Mouse (Mus musculus) hindbrain, embryonic 12.5 days (tissue): ENCODE data around the gene Tnfsf4. TPM values are rescaled to one million over a fixed set of nuclear protein-coding genes. Genes with fewer than 3 reads are reported as not detected.

Source experiments
- ATAC-seq: fragments of 200-750 bp; cut with Nextera tagmentation; 2 replicates; pipeline ENCODE4 v1.8.0; 2017; ENCODE audit warnings: moderate TSS enrichment; ENCODE audit not compliant: low FRiP score
- H3K27ac ChIP-seq: fragments of 300-500 bp; sonication (generic); 2 replicates; pipeline ENCODE4 v1.5.1; 2016; ENCODE audit warnings: mild to moderate bottlenecking
- H3K27me3 ChIP-seq: fragments of 300-500 bp; sonication (generic); 2 replicates; pipeline ENCODE4 v1.6.1; 2016; ENCODE audit warnings: mild to moderate bottlenecking
- H3K36me3 ChIP-seq: fragments of 300-500 bp; sonication (generic); 2 replicates; pipeline ENCODE4 v1.6.1; 2016; ENCODE audit warnings: mild to moderate bottlenecking
- H3K4me1 ChIP-seq: fragments of 300-500 bp; sonication (generic); 2 replicates; pipeline ENCODE4 v1.6.1; 2016
- H3K4me2 ChIP-seq: fragments of 300-500 bp; sonication (generic); replicated peaks from 2 replicates; pipeline ENCODE4 v1.6.1; 2016; ENCODE audit warnings: mild to moderate bottlenecking
- H3K4me3 ChIP-seq: fragments of 300-500 bp; sonication (generic); 2 replicates; pipeline ENCODE4 v1.5.1; 2016; ENCODE audit warnings: mild to moderate bottlenecking
- H3K9ac ChIP-seq: fragments of 300-500 bp; sonication (generic); 2 replicates; pipeline ENCODE4 v1.6.1; 2016; ENCODE audit warnings: mild to moderate bottlenecking, moderate library complexity
- H3K9me3 ChIP-seq: fragments of 300-500 bp; sonication (generic); replicated peaks from 2 replicates; pipeline ENCODE4 v1.6.1; 2016; ENCODE audit warnings: mild to moderate bottlenecking
- WGBS: fragments of 180-500 bp; shearing (Covaris S2); methylation state at CpG from one replicate; pipeline ENCODE4 v1.1.7; 2016; 5-methylcytosine and 5-hydroxymethylcytosine counted together
- polyA plus RNA-seq: library from polyadenylated mRNA; unstranded; fragments of >200 nt; fragmentation: Nextera tagmentation; extraction: Ambion mirVana; gene quantifications from 2 replicates; pipeline ENCODE4 v1.2.1, GENCODE M21; 2016

The Tnfsf4 gene
- polyA plus RNA-seq = not detected in 2 replicates

DNA sequence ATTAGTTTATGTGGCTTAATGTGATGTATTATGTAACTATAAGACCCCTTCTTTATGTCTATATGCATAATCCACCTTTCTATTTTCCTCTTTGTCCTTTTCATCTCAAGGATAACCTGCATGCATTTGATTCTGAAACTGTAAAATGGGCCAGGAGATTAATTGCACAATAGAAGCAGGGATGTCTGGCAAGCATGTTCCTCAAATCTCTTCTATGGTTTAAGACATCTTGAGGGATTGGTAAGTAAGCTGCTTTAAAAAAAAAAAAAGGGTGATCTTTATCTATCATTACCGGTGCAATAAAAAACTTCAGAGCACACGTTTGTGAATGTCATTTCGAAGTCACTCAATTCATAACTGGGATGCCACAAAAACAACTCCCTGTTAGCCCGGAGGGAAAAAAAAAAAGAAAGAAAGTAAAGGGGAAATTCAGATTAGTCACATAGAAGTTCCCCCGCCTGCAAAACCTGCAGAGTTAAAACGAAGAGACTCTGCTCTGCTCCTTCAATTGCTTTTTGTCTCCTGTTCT is at the start of gene Tnfsf4:
Tnfsf4 (plus strand) TSS at position 479 of the 529 bp plus-strand sequence.
- Histone ChIP-seq H3K36me3 (no peaks in the 10 kb centered on the region), H3K9ac (no peak within 1 kb of the TSS), H3K4me3 (no peak within 1 kb of the TSS), H3K4me2 (no peak within 1 kb of the TSS), H3K27ac (no peak within 1 kb of the TSS), H3K27me3 (no peaks in the 10 kb centered on the region), H3K9me3 (no peaks in the 10 kb centered on the region), H3K4me1 (no peaks in the 10 kb centered on the region)
- 74% methylated on average over 6 of the region's 6 CpGs for WGBS
- no peak for ATAC-seq

GRCm38 (mm10) chr1:161350981-161351380 is 44.2 kb upstream of the Tnfsf4 start:
- no peaks in the 10 kb centered on the region for H3K9me3 ChIP-seq
- 78% methylated on average over 1 of the region's 1 CpGs for WGBS

DNA sequence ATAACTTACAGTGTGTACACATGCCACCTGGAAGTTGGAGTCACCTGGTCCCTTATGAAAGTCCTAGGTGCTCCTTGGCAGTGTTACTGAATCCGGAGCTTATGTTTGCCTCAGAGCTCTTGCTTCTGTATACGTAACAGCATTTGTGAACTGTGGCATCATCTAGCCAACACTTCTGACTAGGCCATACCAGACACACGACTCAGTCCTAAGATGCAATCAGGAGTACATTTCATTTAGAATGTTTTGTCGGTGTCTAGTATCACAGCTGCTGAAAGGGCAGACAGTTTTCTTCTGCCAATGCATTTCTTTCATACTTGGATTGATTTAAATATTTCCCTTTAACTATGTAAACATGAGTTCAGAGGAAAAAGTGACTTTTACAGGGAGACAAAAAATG is 30.2 kb upstream of the Tnfsf4 start:
- Histone ChIP-seq H3K4me3 (no peak overlapping the region), H3K36me3 (no peaks in the 10 kb centered on the region), H3K27ac (no peak overlapping the region), H3K9me3 (no peaks in the 10 kb centered on the region), H3K27me3 (no peaks in the 10 kb centered on the region), H3K4me2 (no peak overlapping the region), H3K4me1 (no peaks in the 10 kb centered on the region), H3K9ac (no peak overlapping the region)
- 92% methylated on average over 4 of the region's 4 CpGs for WGBS
- ATAC-seq = no peak

More at GRCm38 (mm10) chr1:161350981-161351380, 44.2 kb upstream of the Tnfsf4 start:
- H3K4me3 ChIP-seq = no peak overlapping the region
- no peaks in the 10 kb centered on the region for H3K27me3 ChIP-seq
- H3K4me2 ChIP-seq = no peak overlapping the region
- H3K27ac ChIP-seq = no peak overlapping the region
- H3K4me1 ChIP-seq = no peaks in the 10 kb centered on the region
- no peaks in the 10 kb centered on the region for H3K36me3 ChIP-seq
- ATAC-seq = no peak
- H3K9ac ChIP-seq = no peak overlapping the region

GRCm38 (mm10) chr1:161371919-161372318 is 23.3 kb upstream of the Tnfsf4 start:
- no peak overlapping the region for H3K9ac ChIP-seq
- H3K4me3 ChIP-seq = no peak overlapping the region
- H3K36me3 ChIP-seq = no peaks in the 10 kb centered on the region
- H3K4me1 ChIP-seq = no peaks in the 10 kb centered on the region
- no peak for ATAC-seq
- WGBS = 92% methylated on average over 2 of the region's 2 CpGs
- no peaks in the 10 kb centered on the region for H3K27me3 ChIP-seq
- no peak overlapping the region for H3K27ac ChIP-seq
- H3K9me3 ChIP-seq = no peaks in the 10 kb centered on the region
- H3K4me2 ChIP-seq = no peak overlapping the region

- no peak overlapping the region for H3K4me3 ChIP-seq
- 79% methylated on average over 2 of the region's 2 CpGs for WGBS
- no peak overlapping the region for H3K27ac ChIP-seq
- no peaks in the 10 kb centered on the region for H3K9me3 ChIP-seq
- no peak for ATAC-seq
- H3K36me3 ChIP-seq = no peaks in the 10 kb centered on the region
- 0 out of 2 replicates have a peak, but pooled peaks cover 2% of the 10 kb centered on the region for H3K4me1 ChIP-seq
- H3K27me3 ChIP-seq = no peaks in the 10 kb centered on the region
- H3K4me2 ChIP-seq = no peak overlapping the region
- H3K9ac ChIP-seq = no peak overlapping the region
Measured at GRCm38 (mm10) chr1:161375866-161376265, 19.3 kb upstream of the Tnfsf4 start.

DNA sequence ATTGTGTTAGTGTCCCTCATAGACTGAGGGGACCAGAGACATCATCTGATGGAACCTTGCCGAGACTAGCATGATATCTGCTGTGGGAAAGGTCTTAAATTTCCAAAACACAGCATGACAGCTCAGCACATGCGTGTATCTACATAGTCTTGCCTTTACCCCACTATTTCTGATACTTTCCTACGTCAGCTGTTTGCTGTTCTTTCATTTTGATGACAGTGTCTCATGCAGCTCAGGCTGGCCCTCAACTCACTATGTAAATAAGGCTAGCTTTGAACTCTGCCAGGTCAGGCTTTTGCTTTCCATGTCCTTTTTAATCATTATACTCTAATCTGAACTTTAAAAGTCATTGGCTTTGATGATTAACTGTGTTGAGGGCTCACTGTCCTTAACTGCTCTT is 16.6 kb upstream of the Tnfsf4 start:
- H3K4me3 ChIP-seq = no peak overlapping the region
- 78% methylated on average over 3 of the region's 3 CpGs for WGBS
- H3K4me2 ChIP-seq = no peak overlapping the region
- H3K9me3 ChIP-seq = no peaks in the 10 kb centered on the region
- H3K4me1 ChIP-seq = 0 out of 2 replicates have a peak, but pooled peaks cover 2% of the 10 kb centered on the region
- ATAC-seq = no peak
- H3K36me3 ChIP-seq = no peaks in the 10 kb centered on the region
- H3K27ac ChIP-seq = no peak overlapping the region
- H3K9ac ChIP-seq = no peak overlapping the region
- H3K27me3 ChIP-seq = no peaks in the 10 kb centered on the region

DNA sequence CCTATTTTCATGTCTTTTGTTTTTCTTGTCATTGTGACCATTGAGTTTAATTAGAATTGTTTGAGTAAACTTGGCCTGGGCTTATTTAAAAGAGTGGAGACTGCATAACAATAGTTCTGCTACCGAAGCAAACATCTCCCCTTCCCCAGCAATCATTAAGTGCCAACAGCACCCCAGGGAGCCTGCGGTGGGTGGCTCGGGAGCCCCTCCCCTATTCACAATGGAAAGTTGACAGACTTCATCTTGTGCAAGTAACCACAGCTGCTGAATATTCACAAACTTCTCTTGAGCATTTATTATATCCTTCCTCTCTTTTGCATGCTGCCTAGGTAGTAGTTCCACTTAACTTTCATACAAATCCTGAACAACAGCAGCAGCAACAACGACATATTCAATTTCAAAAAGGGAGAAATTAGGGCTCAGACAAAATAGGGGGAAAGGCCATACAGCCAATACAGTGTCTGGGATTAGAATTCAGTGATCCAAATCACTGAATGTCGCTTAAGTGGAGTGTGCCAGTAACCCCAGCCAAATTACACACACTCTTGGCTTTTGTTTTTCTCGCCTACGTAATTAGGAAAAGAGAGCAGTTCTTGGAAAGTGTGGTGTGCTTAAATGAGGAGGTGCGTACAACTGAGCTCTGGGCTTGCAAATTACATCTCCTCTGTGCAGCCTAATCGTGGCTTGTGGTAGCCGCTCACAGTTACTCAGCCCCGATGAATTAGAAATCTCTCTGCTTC is 15.4 kb upstream of the Tnfsf4 start:
- WGBS = 29% methylated on average over 11 of the region's 11 CpGs
- Histone ChIP-seq H3K4me1 (0 out of 2 replicates have a peak, but pooled peaks cover 2% of the 10 kb centered on the region), H3K27me3 (no peaks in the 10 kb centered on the region), H3K27ac (no peak overlapping the region), H3K9me3 (no peaks in the 10 kb centered on the region), H3K4me2 (no peak overlapping the region), H3K36me3 (no peaks in the 10 kb centered on the region), H3K4me3 (no peak overlapping the region), H3K9ac (no peak overlapping the region)
- no peak for ATAC-seq

- Histone ChIP-seq H3K4me2 (no peak overlapping the region), H3K9ac (no peak overlapping the region), H3K4me1 (0 out of 2 replicates have a peak, but pooled peaks cover 2% of the 10 kb centered on the region), H3K27me3 (no peaks in the 10 kb centered on the region), H3K4me3 (no peak overlapping the region), H3K36me3 (no peaks in the 10 kb centered on the region), H3K9me3 (no peaks in the 10 kb centered on the region), H3K27ac (no peak overlapping the region)
- ATAC-seq = no peak
- 34% methylated on average over 5 of the region's 5 CpGs for WGBS
Measured at GRCm38 (mm10) chr1:161380425-161380780, 14.8 kb upstream of the Tnfsf4 start.

GRCm38 (mm10) chr1:161390066-161390465 is 5.1 kb upstream of the Tnfsf4 start:
- 72% methylated on average over 2 of the region's 2 CpGs for WGBS
- no peaks in the 10 kb centered on the region for H3K27me3 ChIP-seq
- H3K9me3 ChIP-seq = no peaks in the 10 kb centered on the region
- no peak overlapping the region for H3K9ac ChIP-seq
- no peaks in the 10 kb centered on the region for H3K4me1 ChIP-seq
- no peak overlapping the region for H3K4me3 ChIP-seq
- no peak overlapping the region for H3K27ac ChIP-seq
- no peak for ATAC-seq
- no peaks in the 10 kb centered on the region for H3K36me3 ChIP-seq
- H3K4me2 ChIP-seq = no peak overlapping the region

GRCm38 (mm10) chr1:161392906-161393305 is 2.3 kb upstream of the Tnfsf4 start:
- H3K4me1 ChIP-seq = no peaks in the 10 kb centered on the region
- H3K4me3 ChIP-seq = no peak overlapping the region
- no peak overlapping the region for H3K27ac ChIP-seq
- no peaks in the 10 kb centered on the region for H3K9me3 ChIP-seq
- no peak for ATAC-seq
- no peaks in the 10 kb centered on the region for H3K36me3 ChIP-seq
- H3K27me3 ChIP-seq = no peaks in the 10 kb centered on the region
- no peak overlapping the region for H3K4me2 ChIP-seq
- 82% methylated on average over 10 of the region's 10 CpGs for WGBS
- H3K9ac ChIP-seq = no peak overlapping the region

DNA sequence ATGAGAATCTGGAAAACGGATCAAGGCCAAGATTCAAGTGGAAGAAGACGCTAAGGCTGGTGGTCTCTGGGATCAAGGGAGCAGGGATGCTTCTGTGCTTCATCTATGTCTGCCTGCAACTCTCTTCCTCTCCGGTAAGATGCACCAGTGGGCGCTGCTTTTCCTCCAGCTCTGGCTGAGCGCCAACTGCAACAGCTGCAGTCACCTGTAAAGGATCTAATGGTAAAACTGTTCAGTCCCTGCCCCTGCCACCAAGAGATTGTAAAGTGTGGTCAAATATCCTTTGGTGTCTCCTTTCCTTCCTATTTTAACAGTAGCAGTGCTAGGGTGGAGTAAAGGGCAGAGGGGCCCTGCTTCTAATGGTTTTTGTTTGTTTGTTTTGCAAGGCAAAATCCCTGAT is 401 bp downstream of the Tnfsf4 start:
- no peaks in the 10 kb centered on the region for H3K9me3 ChIP-seq
- 62% methylated on average over 5 of the region's 5 CpGs for WGBS

GRCm38 (mm10) chr1:161396351-161396750 is 1.1 kb downstream of the Tnfsf4 start:
- Histone ChIP-seq H3K27ac (no peak overlapping the region), H3K4me2 (no peak overlapping the region), H3K9me3 (no peaks in the 10 kb centered on the region), H3K4me1 (no peaks in the 10 kb centered on the region), H3K36me3 (no peaks in the 10 kb centered on the region), H3K4me3 (no peak overlapping the region), H3K27me3 (no peaks in the 10 kb centered on the region), H3K9ac (no peak overlapping the region)
- 92% methylated on average over 10 of the region's 10 CpGs for WGBS
- no peak for ATAC-seq

More for the DNA sequence above, 401 bp downstream of the Tnfsf4 start:
- Histone ChIP-seq H3K4me1 (no peaks in the 10 kb centered on the region), H3K4me2 (no peak overlapping the region), H3K36me3 (no peaks in the 10 kb centered on the region), H3K9ac (no peak overlapping the region), H3K27ac (no peak overlapping the region), H3K27me3 (no peaks in the 10 kb centered on the region), H3K4me3 (no peak overlapping the region)
- no peak for ATAC-seq

DNA sequence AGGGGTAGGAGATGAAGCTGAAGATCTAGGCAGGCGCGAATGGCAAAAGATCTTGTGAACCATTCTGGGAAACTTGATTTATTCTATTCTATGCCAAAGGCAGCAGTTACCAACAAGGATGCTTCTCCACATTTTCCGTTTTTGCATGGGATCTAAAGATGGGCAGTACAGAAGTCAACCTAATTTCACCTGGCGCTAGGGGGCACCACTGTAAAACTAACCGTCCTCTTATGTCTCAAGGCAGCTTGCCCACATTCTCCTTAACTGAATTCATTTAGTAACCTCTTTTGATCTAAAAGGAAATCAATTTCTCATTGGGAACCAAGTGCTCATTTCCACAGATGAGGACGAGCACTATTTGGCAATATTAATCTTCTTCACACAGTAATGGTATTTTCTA is 4.9 kb downstream of the Tnfsf4 start:
- WGBS = 29% methylated on average over 6 of the region's 6 CpGs
- Histone ChIP-seq H3K4me3 (no peak overlapping the region), H3K36me3 (no peaks in the 10 kb centered on the region), H3K9me3 (0 out of 2 replicates have a peak, but pooled peaks cover 5% of the 10 kb centered on the region), H3K27me3 (no peaks in the 10 kb centered on the region), H3K27ac (no peak overlapping the region), H3K4me2 (no peak overlapping the region), H3K9ac (no peak overlapping the region), H3K4me1 (no peaks in the 10 kb centered on the region)
- no peak for ATAC-seq
